Mouse (Mus musculus) kidney, postnatal 36 days (tissue): ENCODE data around the gene Kcnh8.

Source experiments
- DNase-seq, 2 experiments: peaks; one replicate each; pipeline ENCODE4 v3.0.0; 2021 to 2022; ENCODE audit warnings: mixed read lengths in 2 of 2

Kcnh8 gene

DNA sequence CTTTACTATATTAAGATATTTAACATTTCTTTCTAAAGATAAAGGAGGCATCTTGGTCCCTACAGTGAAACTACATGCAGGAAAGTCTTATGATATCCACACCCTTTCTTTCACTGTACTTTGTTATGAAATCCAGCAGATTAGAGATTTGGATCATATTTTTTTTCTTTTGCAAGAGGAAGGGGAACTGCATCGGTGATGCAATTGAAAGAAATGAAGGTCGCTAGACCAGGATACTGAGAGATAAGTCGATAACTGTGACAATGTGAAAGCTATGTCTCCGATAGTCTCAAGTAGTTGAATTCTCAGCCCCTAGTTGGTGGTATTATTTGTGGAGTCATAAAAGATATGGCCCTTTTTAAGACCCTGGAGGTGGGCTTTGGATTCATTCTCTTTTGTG is 227.2 kb downstream of the Kcnh8 start:
- no peak for DNase-seq

DNA sequence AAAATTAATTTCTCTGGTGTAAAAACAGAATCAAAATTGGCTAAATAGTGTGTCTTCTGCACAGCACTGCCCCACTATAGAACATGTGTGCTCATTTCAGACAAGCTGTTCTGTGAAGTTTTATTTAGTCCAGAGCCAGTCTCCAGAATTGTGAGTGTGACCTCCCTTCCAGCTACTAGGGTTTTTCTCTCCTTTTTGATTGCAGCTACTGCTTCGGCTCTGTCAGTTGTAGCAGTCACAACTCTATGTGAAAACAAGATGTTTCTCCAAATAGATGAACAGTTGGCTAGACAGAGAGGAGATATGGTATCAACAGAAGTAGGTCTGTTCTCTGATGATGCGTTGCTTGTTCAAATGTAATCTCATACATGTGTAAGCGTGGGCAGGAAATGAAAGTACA is 270.7 kb downstream of the Kcnh8 start:
- no peak for DNase-seq

DNA sequence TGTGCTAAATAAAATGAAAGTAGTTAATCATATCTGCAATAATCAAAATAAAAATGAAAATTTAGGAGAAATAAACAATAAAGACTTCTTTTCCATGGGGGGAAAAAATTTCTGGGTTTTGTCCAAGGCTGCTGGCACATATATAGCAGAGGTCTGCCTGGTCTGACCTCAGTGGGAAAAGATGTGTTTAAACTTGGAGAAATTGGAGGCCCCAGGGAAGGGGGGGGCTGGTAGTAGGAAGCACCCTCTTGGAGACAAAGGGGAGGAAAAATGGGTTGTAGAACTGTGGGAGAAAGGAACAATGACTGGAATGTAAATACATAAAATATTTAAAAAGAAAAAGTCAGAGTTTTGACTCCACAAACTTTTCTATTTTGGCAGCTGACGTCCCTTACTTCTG is 276.5 kb downstream of the Kcnh8 start:
- DNase-seq: no peak

DNA sequence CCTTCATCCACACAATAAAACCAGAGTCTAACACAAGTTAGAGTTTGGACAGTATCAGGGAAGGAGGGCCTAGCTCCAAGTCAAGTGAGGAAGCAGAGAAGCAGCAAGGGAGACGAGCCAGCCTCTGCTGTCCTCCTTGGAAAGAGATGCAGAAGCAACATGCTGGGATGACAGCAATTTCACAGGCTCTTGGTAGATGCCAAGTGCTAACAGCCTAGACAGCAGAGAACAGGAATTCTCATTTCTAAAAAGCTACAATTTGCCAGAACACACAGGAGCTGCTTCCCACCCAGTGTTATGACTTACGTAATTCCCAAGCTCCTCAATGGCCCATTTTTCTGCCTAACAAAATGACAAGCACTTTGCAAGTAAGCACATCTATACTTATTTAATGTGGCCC is 277.5 kb downstream of the Kcnh8 start:
- no peak for DNase-seq

DNA sequence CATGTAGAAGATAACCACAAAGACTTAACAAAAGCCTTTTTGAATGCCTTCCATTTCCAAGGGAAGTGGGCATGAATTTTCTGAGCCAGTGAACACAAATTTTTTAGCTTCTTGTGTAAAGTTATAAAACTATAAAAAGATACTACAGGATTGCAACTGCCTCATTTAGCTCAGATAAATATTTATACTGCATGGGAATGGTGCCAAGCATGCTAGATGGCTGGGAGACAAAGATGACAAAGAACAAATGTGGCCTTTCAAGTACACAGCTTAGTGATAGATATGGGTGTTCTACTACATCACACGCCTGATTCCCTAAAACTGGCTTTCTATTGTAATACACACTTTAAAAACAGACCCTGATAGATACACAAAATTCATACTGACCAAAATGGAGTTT is 282.7 kb downstream of the Kcnh8 start:
- no peak for DNase-seq

DNA sequence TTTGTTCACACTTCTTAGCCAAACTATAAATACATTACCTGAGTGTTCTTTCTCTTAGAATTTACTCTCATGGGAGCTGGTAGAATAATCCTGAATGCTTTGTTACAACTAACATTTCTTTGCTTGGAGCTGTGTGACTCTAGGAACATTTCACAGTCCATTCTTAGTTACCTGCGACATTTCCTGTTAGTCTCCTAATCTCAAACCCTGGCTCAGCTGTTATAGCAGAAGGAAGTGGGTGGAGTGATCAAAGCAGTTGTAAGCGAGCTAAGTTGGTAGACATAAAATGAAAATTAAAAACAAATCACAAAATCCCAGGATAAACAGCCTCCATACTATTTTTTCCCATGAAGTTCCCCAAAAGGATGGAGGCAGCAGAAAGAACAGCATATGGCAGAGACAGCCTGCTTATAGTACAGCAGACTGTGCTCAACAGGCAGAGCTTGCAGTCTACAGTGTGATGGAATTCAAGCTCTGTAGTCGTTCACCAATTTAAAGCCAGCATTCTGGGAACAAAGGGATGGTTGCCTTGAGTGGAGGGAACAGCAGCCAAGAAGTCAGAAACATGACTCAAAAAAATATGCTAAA is 318.1 kb downstream of the Kcnh8 start:
- no peak for DNase-seq

DNA sequence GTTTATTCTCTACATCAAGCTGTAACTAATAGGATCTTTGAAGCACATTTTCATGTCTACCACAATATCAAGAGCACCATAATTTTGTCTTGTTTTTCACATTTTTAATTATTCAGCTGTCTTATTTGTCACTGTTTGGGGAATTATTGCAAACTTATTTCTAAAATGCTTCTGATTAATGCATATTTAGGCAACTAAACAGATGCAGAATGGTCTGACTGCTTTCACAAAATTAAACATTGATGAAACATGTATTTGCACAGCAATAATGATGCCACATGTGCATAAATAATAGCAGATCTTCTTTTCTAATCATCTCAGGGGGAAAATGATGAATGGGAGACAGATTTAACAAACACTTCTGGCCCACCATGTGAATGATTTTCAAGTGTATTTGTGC is 341.5 kb downstream of the Kcnh8 start:
- DNase-seq: no peak

DNA sequence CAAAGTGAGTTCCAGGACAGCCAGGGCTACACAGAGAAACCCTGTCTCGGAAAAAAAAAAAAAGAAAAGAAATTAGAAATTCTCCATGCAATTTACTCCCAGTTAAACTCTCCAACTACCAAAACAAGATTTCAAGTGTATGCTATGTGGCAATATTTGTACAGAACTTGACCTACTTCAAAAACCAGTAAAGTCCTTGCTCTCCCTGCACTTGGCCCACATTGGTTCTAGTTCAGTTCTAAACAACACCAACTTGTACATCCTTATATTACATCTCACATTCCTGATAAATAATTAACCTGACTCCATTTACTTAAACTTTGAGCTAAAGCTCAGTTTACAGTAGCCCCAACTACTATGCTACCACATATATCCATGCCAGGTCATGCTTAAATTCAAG is 370.2 kb downstream of the Kcnh8 start:
- DNase-seq: no peak

DNA sequence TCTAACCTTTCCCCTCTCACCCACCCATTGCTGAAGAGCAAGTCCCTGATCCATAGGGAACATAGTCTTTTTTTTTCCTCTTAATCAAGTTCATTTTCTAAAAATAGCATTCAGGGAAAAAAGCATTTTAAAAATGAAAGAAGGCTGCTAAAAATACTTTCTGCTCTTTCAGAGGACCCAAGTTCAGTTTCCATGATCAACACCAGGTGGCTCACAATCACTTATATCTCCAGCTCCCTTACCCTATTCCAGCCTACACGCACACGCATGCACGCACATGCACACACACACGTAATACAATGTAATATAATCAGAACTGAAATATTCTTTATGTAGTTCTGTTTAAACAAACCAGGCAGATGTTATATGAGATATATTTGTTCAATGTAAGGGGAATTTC is 378.4 kb downstream of the Kcnh8 start:
- no peak for DNase-seq
